Mouse (Mus musculus) embryonic fibroblast, embryonic 13.5 days (primary cell): ENCODE results near the gene Cfl1.

ENCODE experiments used
- CTCF ChIP-seq: IDR thresholded peaks from 2 replicates; pipeline ENCODE4 v1.5.1; 2011; ENCODE audit warnings: mild to moderate bottlenecking, control low read depth, low read length, moderate library complexity, borderline replicate concordance; ENCODE audit not compliant: insufficient read depth
- POLR2A ChIP-seq: IDR thresholded peaks from 2 replicates; pipeline ENCODE4 v1.6.1; 2011; ENCODE audit warnings: low read depth, mild to moderate bottlenecking, control low read depth, low read length, moderate library complexity

DNA sequence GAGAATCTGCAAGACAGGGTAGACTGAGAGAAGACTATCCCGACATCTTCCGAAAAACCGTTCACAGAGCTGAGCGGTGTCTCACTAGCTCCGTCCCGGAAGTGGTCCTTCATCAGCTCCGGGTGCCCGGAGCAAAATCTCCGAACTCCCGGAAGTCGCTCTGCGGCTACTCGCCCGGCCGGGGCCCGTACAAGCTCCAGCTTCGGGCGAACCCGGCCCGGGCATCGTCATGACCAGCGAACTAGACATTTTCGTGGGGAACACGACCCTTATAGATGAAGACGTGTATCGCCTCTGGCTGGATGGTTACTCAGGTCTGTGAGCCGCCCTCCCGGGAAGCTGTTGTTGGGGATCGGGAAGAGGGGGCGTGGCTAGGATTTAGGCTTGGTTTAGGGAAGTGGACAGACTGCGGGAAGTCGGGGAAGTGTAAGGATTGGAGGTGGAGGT is 29.8 kb upstream of the Cfl1 start, which contains the start of gene Fibp:
- TF ChIP-seq POLR2A (peak; percentile 85), CTCF (no peak)
